Mouse (Mus musculus): ENCODE results near the gene Irx4. TPM values are rescaled to one million over a fixed set of nuclear protein-coding genes. Genes with fewer than 3 reads are reported as not detected.

Irx4 gene
- polyA plus RNA-seq (2012; fragmentation: generic; extraction: Trizol), result not detected

DNA sequence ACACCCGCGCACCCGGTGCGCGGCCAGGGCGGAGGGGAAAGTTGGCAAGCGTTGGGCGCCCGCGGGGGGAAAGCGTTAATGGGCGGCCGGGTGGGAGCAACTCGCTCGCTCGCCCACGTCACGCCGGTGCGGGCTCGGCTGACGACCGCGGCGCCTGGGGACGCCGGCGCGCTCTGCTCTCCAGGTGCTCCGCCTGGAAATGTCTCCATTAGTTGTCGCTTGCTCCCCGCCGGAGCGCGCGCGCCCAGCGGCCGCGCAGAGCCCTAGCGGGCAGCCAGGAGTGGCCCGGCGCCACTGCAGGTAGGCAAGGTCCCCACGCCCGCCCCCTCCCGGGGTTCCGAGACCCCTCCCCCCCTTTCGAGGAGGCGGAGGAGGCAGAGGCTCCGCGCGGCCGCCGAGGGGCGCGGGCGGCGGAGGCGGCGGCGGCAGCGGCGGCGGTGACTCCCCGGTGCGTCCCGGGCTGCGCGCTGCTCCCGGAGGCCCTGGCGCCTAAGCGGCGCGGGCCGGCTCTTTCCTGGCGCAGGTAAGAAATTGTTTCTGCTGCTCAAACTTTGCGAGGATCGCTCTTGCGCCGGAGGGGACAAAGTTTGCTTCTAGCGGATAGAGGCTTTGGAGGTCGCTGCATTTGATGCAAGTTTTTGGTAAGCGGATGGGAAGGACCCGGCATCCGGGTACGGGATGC, at the start of gene Irx4:
Irx4 (plus strand) TSS at position 126 of the 682 bp plus-strand sequence.
- H3K36me3 ChIP-seq (ENCODE audit: control insufficient read depth, insufficient read depth), result no peaks in the 10 kb centered on the region
- no peak within 1 kb of the TSS for H3ac ChIP-seq (ENCODE audit: control insufficient read depth, insufficient read length)
- TF ChIP-seq E2F4 (IDR thresholded peaks at IDR 0.05; ENCODE audit: insufficient read depth) (no peak), MYOD1 (IDR thresholded peaks at IDR 0.05; ENCODE audit: control insufficient read depth in 1 of 3, insufficient read length in 2 of 3, low read depth in 2 of 3) (no peak), REST (IDR thresholded peaks at IDR 0.05; ENCODE audit: insufficient read depth, insufficient read length) (no peak), SRF (IDR thresholded peaks at IDR 0.05; ENCODE audit: control insufficient read depth, insufficient read length, low read depth) (no peak), TCF12 (IDR thresholded peaks at IDR 0.05; ENCODE audit: insufficient read depth, poor library complexity, severe bottlenecking) (no peak), MAX (IDR thresholded peaks at IDR 0.05; ENCODE audit: low read depth) (no peak), TCF3 (IDR thresholded peaks at IDR 0.05; ENCODE audit: insufficient read length, low read depth) (no peak), MYOG (IDR thresholded peaks at IDR 0.05; ENCODE audit: control insufficient read depth in 1 of 3, insufficient read depth in 1 of 3, insufficient read length in 2 of 3, low read depth in 2 of 3) (no peak), POLR2A (IDR thresholded peaks at IDR 0.05; ENCODE audit: insufficient read length, low read depth) (no peak), CEBPB (IDR thresholded peaks at IDR 0.05; ENCODE audit: insufficient read depth, poor library complexity, severe bottlenecking) (no peak)
- no peak within 1 kb of the TSS for H3K4me2 ChIP-seq (ENCODE audit: low read depth)
- H3K79me2 ChIP-seq (ENCODE audit: control insufficient read depth, insufficient read depth), result no peaks in the 10 kb centered on the region
- H3K27me3 ChIP-seq (ENCODE audit: control insufficient read depth, insufficient read depth, insufficient read length), result peaks cover 48% of the 10 kb centered on the region
- H3K4me3 ChIP-seq, result no peak within 1 kb of the TSS

GRCm38 (mm10) chr13:73214301-73214700, 46.0 kb upstream of the Irx4 start:
- no peak for TF ChIP-seq CEBPB (IDR thresholded peaks at IDR 0.05; ENCODE audit: insufficient read depth, poor library complexity, severe bottlenecking)
- TF ChIP-seq SRF (IDR thresholded peaks at IDR 0.05; ENCODE audit: control insufficient read depth, insufficient read length, low read depth), result no peak
- TF ChIP-seq MAX (IDR thresholded peaks at IDR 0.05; ENCODE audit: low read depth), result no peak
- no peak for TF ChIP-seq E2F4 (IDR thresholded peaks at IDR 0.05; ENCODE audit: insufficient read depth)
- no peak for TF ChIP-seq REST (IDR thresholded peaks at IDR 0.05; ENCODE audit: insufficient read depth, insufficient read length)
- TF ChIP-seq MYOD1 (IDR thresholded peaks at IDR 0.05; ENCODE audit: control insufficient read depth in 1 of 3, insufficient read length in 2 of 3, low read depth in 2 of 3), result no peak
- TF ChIP-seq TCF12 (IDR thresholded peaks at IDR 0.05; ENCODE audit: insufficient read depth, poor library complexity, severe bottlenecking), result no peak
- TF ChIP-seq POLR2AphosphoS2 (IDR thresholded peaks at IDR 0.05; ENCODE audit: insufficient read length, low read depth), result no peak
- no peak for TF ChIP-seq POLR2A (IDR thresholded peaks at IDR 0.05; ENCODE audit: insufficient read length, low read depth)
- TF ChIP-seq USF1 (IDR thresholded peaks at IDR 0.05; ENCODE audit: low read depth), result no peak
- TF ChIP-seq MYOG (IDR thresholded peaks at IDR 0.05; ENCODE audit: control insufficient read depth in 1 of 3, insufficient read depth in 1 of 3, insufficient read length in 2 of 3, low read depth in 2 of 3), result no peak
- TF ChIP-seq TCF3 (IDR thresholded peaks at IDR 0.05; ENCODE audit: insufficient read length, low read depth), result no peak
- H3K4me2 ChIP-seq (ENCODE audit: low read depth), result no peak overlapping the region
- H3K4me3 ChIP-seq, result no peak overlapping the region
- H3K36me3 ChIP-seq (ENCODE audit: control insufficient read depth, insufficient read depth), result no peaks in the 10 kb centered on the region
- no peaks in the 10 kb centered on the region for H3K27me3 ChIP-seq (ENCODE audit: control insufficient read depth, insufficient read depth, insufficient read length)
- no peaks in the 10 kb centered on the region for H3K79me2 ChIP-seq (ENCODE audit: control insufficient read depth, insufficient read depth)
- no peak overlapping the region for H3ac ChIP-seq (ENCODE audit: control insufficient read depth, insufficient read length)

DNA sequence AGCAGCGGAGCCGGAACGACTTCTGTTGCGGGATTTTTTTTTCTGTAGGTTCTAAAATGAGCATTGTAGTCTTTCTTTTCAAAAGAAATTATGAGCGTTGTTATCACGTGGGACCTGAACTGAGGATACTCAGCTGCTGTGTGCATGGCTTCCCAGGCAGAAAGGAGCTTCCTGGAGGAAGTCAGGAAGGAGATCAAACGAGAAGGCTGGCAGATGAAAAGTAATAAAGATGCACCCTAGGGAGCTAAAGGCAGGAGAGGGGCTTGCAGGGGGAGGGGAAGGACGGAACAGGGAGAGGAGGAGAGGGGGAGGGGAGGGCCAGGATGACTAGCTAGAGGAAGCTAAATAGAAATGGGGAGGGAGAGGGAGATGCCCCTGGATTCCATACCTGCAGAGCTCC, 23.8 kb upstream of the Irx4 start:
- Histone ChIP-seq H3K79me2 (ENCODE audit: control insufficient read depth, insufficient read depth) (no peaks in the 10 kb centered on the region), H3K36me3 (ENCODE audit: control insufficient read depth, insufficient read depth) (no peaks in the 10 kb centered on the region), H3K4me2 (ENCODE audit: low read depth) (no peak overlapping the region), H3ac (ENCODE audit: control insufficient read depth, insufficient read length) (no peak overlapping the region), H3K4me3 (no peak overlapping the region), H3K27me3 (ENCODE audit: control insufficient read depth, insufficient read depth, insufficient read length) (no peaks in the 10 kb centered on the region)
- no peak for TF ChIP-seq SRF (IDR thresholded peaks at IDR 0.05; ENCODE audit: control insufficient read depth, insufficient read length, low read depth)
- TF ChIP-seq E2F4 (IDR thresholded peaks at IDR 0.05; ENCODE audit: insufficient read depth), result no peak
- TF ChIP-seq REST (IDR thresholded peaks at IDR 0.05; ENCODE audit: insufficient read depth, insufficient read length), result no peak
- no peak for TF ChIP-seq POLR2AphosphoS2 (IDR thresholded peaks at IDR 0.05; ENCODE audit: insufficient read length, low read depth)
- TF ChIP-seq TCF12 (IDR thresholded peaks at IDR 0.05; ENCODE audit: insufficient read depth, poor library complexity, severe bottlenecking), result no peak
- no peak for TF ChIP-seq CEBPB (IDR thresholded peaks at IDR 0.05; ENCODE audit: insufficient read depth, poor library complexity, severe bottlenecking)
- TF ChIP-seq POLR2A (IDR thresholded peaks at IDR 0.05; ENCODE audit: insufficient read length, low read depth), result no peak
- no peak for TF ChIP-seq MYOG (IDR thresholded peaks at IDR 0.05; ENCODE audit: control insufficient read depth in 1 of 3, insufficient read depth in 1 of 3, insufficient read length in 2 of 3, low read depth in 2 of 3)
- TF ChIP-seq USF1 (IDR thresholded peaks at IDR 0.05; ENCODE audit: low read depth), result no peak
- no peak for TF ChIP-seq MYOD1 (IDR thresholded peaks at IDR 0.05; ENCODE audit: control insufficient read depth in 1 of 3, insufficient read length in 2 of 3, low read depth in 2 of 3)
- no peak for TF ChIP-seq TCF3 (IDR thresholded peaks at IDR 0.05; ENCODE audit: insufficient read length, low read depth)
- TF ChIP-seq MAX (IDR thresholded peaks at IDR 0.05; ENCODE audit: low read depth), result no peak

- no peak for TF ChIP-seq REST (IDR thresholded peaks at IDR 0.05; ENCODE audit: insufficient read depth, insufficient read length)
- TF ChIP-seq MYOD1 (IDR thresholded peaks at IDR 0.05; ENCODE audit: control insufficient read depth in 1 of 3, insufficient read length in 2 of 3, low read depth in 2 of 3), result no peak
- TF ChIP-seq CEBPB (IDR thresholded peaks at IDR 0.05; ENCODE audit: insufficient read depth, poor library complexity, severe bottlenecking), result no peak
- H3K36me3 ChIP-seq (ENCODE audit: control insufficient read depth, insufficient read depth), result no peaks in the 10 kb centered on the region
- H3K27me3 ChIP-seq (ENCODE audit: control insufficient read depth, insufficient read depth, insufficient read length), result no peaks in the 10 kb centered on the region
- no peak overlapping the region for H3K4me3 ChIP-seq
- H3K79me2 ChIP-seq (ENCODE audit: control insufficient read depth, insufficient read depth), result no peaks in the 10 kb centered on the region
- H3ac ChIP-seq (ENCODE audit: control insufficient read depth, insufficient read length), result no peak overlapping the region
- H3K4me2 ChIP-seq (ENCODE audit: low read depth), result no peak overlapping the region
Observed at GRCm38 (mm10) chr13:73239191-73239746, 21.0 kb upstream of the Irx4 start.
